Mouse (Mus musculus): ENCODE data around the gene AI837181. TPM values are rescaled to one million over a fixed set of nuclear protein-coding genes. Genes with fewer than 3 reads are reported as not detected.

The AI837181 gene
- total and polyA plus RNA-seq, 3 experiments, result 32.9 to 59.5 (median 32.9) TPM

DNA sequence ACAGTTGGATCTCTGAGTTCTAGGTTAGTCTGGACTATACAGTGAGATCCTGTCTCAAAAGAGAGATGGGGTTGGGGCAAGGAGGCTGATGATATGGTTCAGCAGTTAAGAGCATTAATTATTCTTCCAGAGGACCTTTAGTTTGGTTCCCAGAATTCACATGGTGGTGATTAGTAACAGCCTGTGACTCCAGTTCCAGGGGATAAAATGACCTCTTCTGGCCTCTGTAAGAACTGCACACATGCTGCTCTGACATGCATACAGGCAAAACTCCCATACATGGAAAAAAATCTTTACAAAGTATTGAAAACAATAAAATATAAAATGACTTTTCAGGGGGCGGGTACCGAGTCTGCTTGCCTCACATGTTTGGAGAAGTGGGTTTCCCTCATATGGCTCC, 3.1 kb downstream of the AI837181 start:
- no peak overlapping the region; the same call in 1 of the 2 replicates for H3K27ac ChIP-seq
- intact Hi-C loops (cut with DNase I), result loop anchor here (2.0 kb wide), 2 partner anchors 61 to 89 kb away; partner anchors contain the start of genes Banf1 and Eif1ad
- peak in 1 of 2 experiments; percentile 36 for DNase-seq

DNA sequence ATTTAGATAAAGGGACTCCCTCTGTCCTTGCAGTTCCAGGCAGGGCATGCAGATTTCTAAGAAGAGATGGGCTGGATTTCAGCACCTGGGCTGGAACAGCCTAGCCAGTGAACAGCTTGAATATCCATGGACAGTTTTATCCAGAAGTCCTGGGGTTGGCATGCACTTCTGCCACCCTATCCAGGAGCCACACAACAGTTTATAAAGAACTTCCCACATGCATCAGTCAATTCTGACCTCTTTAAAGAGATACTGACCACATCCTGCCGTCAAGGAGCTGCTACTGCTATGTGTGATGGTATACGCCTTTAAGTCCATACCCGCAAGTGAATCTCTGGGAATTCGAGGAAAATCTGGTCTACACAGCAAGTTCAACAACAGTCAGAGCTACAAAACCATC, 4.3 kb downstream of the AI837181 start:
- 70% methylated on average over 4 of the region's 4 CpGs for WGBS
- no peak for TF ChIP-seq POLR2A (IDR thresholded peaks at IDR 0.05; ENCODE audit: insufficient read depth, low read depth, low read length)
- no peak for TF ChIP-seq CTCF (IDR thresholded peaks at IDR 0.05)
- no peak for TF ChIP-seq EP300 (IDR thresholded peaks at IDR 0.05; ENCODE audit: insufficient read depth, low read depth, low read length)
- intact Hi-C loops (cut with DNase I), result loop anchor here (2.0 kb wide), 2 partner anchors 62 to 90 kb away; partner anchors contain the start of genes Banf1 and Eif1ad

More for the DNA sequence above, 3.1 kb downstream of the AI837181 start:
- Histone ChIP-seq H3K9ac (ENCODE audit: low read depth, low read length) (no peak overlapping the region), H3K79me2 (replicated peaks; ENCODE audit: control insufficient read depth, insufficient read depth, low read length) (peaks cover 6% of the 10 kb centered on the region; the same call in 1 of the 2 replicates), H3K4me1 (ENCODE audit: control insufficient read depth, insufficient read depth, low read length) (peaks cover 15% of the 10 kb centered on the region), H3K27me3 (ENCODE audit: control insufficient read depth, insufficient read depth, low read length) (no peaks in the 10 kb centered on the region), H3K4me3 (no peak overlapping the region), H3K36me3 (ENCODE audit: control insufficient read depth, insufficient read depth, low read length) (peaks cover 2% of the 10 kb centered on the region)
- TF ChIP-seq POLR2A (IDR thresholded peaks at IDR 0.05; ENCODE audit: insufficient read depth, low read depth, low read length) (no peak), CTCF (IDR thresholded peaks at IDR 0.05) (peak; percentile 76)
- WGBS, result 86% methylated on average over 2 of the region's 2 CpGs

DNA sequence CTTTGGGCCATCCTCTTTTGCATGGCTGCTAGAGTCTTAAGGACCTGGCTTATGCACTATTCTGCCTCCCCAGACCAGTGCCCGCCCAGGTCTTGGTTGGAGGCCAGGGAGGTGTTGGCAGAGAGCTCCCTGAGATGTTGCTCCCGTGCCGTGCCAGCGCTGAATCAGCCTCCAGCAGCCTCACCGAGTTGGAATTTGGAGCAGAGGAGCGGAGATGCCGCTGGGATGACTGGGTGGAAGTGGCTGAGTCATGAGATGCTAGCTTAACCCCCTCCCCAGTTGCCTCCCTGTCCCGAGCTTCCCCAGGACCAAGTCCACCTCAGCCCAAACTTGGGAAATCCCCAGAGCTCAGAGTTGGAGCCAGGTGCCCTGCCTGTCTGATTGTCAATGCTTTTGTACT, 4.9 kb downstream of the AI837181 start:
- peaks cover 2% of the 10 kb centered on the region for H3K36me3 ChIP-seq (ENCODE audit: control insufficient read depth, insufficient read depth, low read length)
- H3K4me1 ChIP-seq (ENCODE audit: control insufficient read depth, insufficient read depth, low read length), result peaks cover 16% of the 10 kb centered on the region
- no peak overlapping the region for H3K4me3 ChIP-seq
- WGBS, result 36% methylated on average over 8 of the region's 8 CpGs
- intact Hi-C loops (cut with DNase I), result loop anchor here (2.0 kb wide), 2 partner anchors 63 to 91 kb away; partner anchors contain the start of genes Banf1 and Eif1ad
- no peak overlapping the region for H3K27ac ChIP-seq
- no peak overlapping the region for H3K9ac ChIP-seq (ENCODE audit: low read depth, low read length)
- H3K79me2 ChIP-seq (replicated peaks; ENCODE audit: control insufficient read depth, insufficient read depth, low read length), result peaks cover 6% of the 10 kb centered on the region; the same call in 1 of the 2 replicates
- peak; percentile 56 to 73 for DNase-seq
- TF ChIP-seq EP300 (IDR thresholded peaks at IDR 0.05; ENCODE audit: insufficient read depth, low read depth, low read length) (no peak), POLR2A (IDR thresholded peaks at IDR 0.05; ENCODE audit: insufficient read depth, low read depth, low read length) (no peak)
- no peaks in the 10 kb centered on the region for H3K27me3 ChIP-seq (ENCODE audit: control insufficient read depth, insufficient read depth, low read length)

More for the DNA sequence above, 4.3 kb downstream of the AI837181 start:
- H3K9ac ChIP-seq (ENCODE audit: low read depth, low read length), result no peak overlapping the region
- peaks cover 6% of the 10 kb centered on the region; the same call in 1 of the 2 replicates for H3K79me2 ChIP-seq (replicated peaks; ENCODE audit: control insufficient read depth, insufficient read depth, low read length)
- H3K4me3 ChIP-seq, result no peak overlapping the region
- H3K4me1 ChIP-seq (ENCODE audit: control insufficient read depth, insufficient read depth, low read length), result peaks cover 16% of the 10 kb centered on the region
- DNase-seq, result no peak
- peaks cover 2% of the 10 kb centered on the region for H3K36me3 ChIP-seq (ENCODE audit: control insufficient read depth, insufficient read depth, low read length)
- H3K27me3 ChIP-seq (ENCODE audit: control insufficient read depth, insufficient read depth, low read length), result no peaks in the 10 kb centered on the region
- no peak overlapping the region for H3K27ac ChIP-seq

DNA sequence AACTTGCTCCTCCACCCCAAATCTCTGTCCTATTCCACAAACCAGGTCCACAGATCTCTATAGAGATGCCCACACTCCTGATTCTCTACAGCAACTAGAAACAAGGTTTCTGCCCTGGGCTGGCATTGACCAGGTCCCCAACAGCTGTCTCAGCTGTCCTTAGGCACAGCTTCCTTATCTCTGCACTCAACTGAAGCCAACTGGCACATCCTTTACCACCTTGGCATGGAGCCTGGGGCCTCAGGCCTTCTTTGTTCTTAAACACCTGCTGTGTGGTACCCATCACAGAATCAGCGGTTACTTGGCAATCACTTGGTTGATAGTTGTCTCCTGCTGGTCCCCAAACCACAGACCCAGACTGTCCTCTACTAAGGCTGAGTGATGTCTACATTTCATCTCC, 5.5 kb downstream of the AI837181 start:
- Histone ChIP-seq H3K27ac (no peak overlapping the region), H3K36me3 (ENCODE audit: control insufficient read depth, insufficient read depth, low read length) (peaks cover 2% of the 10 kb centered on the region), H3K4me3 (no peak overlapping the region), H3K9ac (ENCODE audit: low read depth, low read length) (no peak overlapping the region), H3K4me1 (ENCODE audit: control insufficient read depth, insufficient read depth, low read length) (peaks cover 16% of the 10 kb centered on the region), H3K79me2 (replicated peaks; ENCODE audit: control insufficient read depth, insufficient read depth, low read length) (peaks cover 6% of the 10 kb centered on the region; the same call in 1 of the 2 replicates), H3K27me3 (ENCODE audit: control insufficient read depth, insufficient read depth, low read length) (no peaks in the 10 kb centered on the region)
- no peak for DNase-seq
- WGBS, result 57% methylated on average over 1 of the region's 1 CpGs
- TF ChIP-seq CTCF (IDR thresholded peaks at IDR 0.05) (no peak), POLR2A (IDR thresholded peaks at IDR 0.05; ENCODE audit: insufficient read depth, low read depth, low read length) (no peak), EP300 (IDR thresholded peaks at IDR 0.05; ENCODE audit: insufficient read depth, low read depth, low read length) (no peak)
- intact Hi-C loops (cut with DNase I), result no loop called here

DNA sequence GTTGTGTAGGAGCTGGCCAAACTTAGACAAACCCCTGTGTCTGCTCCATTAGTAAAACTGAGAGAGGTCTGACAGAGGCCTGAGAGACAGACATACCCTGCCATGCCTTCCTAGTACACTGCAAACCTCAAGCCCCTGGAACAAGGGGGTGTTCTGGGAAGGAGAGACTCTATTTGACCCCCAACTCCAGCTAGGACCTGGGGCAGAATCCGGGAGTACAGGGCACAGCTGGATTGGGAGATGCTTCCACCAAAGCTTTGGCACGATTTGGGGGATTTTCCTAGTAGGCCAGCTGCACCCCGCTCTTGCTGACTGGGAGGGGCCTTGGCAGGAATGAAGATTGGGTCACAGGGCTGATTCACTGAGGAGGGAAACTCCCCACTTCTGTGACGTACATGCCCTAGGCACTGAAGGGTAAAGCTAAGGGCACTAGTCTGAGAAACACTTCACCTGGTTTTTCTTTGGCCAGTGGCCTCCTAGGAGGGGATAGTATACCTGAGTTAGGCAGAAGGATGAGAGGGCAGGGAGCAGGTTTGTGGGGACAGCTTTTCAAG, 7.0 kb downstream of the AI837181 start:
- 78% methylated on average over 4 of the region's 4 CpGs for WGBS
- peak; percentile 33 to 53 for DNase-seq
- intact Hi-C loops (cut with DNase I), result loop anchor here (2.0 kb wide), 2 partner anchors 23 to 55 kb away; no protein-coding TSS in a partner anchor
- no peak overlapping the region for H3K4me3 ChIP-seq
- no peaks in the 10 kb centered on the region for H3K27me3 ChIP-seq (ENCODE audit: control insufficient read depth, insufficient read depth, low read length)
- H3K79me2 ChIP-seq (replicated peaks; ENCODE audit: control insufficient read depth, insufficient read depth, low read length), result no peaks in the 10 kb centered on the region
- H3K9ac ChIP-seq (ENCODE audit: low read depth, low read length), result no peak overlapping the region
- TF ChIP-seq CTCF (IDR thresholded peaks at IDR 0.05) (no peak), POLR2A (IDR thresholded peaks at IDR 0.05; ENCODE audit: insufficient read depth, low read depth, low read length) (no peak), EP300 (IDR thresholded peaks at IDR 0.05; ENCODE audit: insufficient read depth, low read depth, low read length) (no peak)
- no peaks in the 10 kb centered on the region; the same call in 1 of the 2 replicates for H3K36me3 ChIP-seq (ENCODE audit: control insufficient read depth, insufficient read depth, low read length)
- peaks cover 8% of the 10 kb centered on the region for H3K4me1 ChIP-seq (ENCODE audit: control insufficient read depth, insufficient read depth, low read length)
- H3K27ac ChIP-seq, result no peak overlapping the region; the same call in 1 of the 2 replicates
